Mouse (Mus musculus) lung, postnatal 10 days (tissue): ENCODE data around the gene Spns3.
A peak's percentile ranks its signal among the peaks of the same experiment; 100 is the strongest.

Experiments
- DNase-seq: peaks from one replicate; pipeline ENCODE4 v3.0.0; 2021

Gene Spns3

DNA sequence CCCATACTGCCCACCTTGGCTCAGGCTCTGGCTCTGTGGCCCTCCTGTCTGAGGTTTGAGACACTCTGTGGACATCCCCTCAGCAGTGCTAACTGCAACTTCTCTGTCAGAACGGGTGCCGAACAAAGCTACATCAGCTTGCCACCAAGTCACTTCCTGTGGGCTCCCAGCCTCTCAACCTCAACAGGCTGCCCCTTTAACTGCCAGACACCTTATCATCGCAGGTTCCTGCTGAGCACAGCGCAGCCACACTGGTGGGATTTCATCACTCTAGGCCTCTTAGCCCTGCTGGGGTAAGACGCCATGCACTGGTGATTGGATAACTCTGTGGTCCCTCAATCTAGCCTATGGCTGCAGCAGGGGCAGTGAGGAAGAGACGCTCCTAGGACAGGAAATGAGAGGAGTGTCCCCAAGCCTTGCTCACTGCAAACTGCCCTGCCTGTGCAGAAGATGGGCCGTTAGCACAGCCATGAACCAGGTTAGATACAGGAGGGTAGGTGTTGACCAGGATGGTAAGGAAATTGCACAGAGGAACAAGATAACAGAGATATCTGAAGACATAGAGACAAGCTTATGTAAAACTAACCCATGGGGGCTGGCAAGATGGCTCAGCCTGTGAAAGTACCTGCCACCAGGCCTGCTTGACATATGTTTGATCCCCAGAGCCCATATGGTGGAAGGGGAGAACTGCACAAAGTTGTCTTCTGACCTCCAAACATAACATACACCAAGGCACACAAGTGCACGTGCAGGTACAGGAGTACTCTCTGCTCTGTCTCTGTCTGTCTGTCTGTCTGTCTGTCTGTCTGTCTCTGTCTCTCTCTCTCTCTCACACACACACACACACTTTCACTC is at the start of gene Spns3:
TSS of gene Spns3 (minus strand) at position 373 of the 855 bp plus-strand sequence.
- DNase-seq = no peak

DNA sequence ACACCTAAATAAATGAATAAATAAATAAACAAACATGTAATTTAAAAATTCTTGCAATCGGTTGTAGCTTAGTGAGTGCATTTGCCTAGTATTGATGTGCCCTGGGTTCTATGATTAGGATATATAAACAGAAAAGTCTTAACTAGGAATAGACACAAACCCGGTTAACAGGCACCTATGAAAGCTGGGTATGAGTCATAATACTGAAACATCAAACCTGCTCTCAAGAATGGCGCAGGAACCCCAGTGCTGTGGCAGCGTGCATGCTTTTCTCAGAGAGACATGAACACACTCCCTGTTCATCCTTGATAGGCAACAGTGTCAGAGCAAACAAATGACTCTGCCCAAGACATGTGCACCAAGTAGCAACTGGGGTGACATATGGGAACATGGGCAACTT is 47.5 kb upstream of the Spns3 start:
- no peak for DNase-seq

DNA sequence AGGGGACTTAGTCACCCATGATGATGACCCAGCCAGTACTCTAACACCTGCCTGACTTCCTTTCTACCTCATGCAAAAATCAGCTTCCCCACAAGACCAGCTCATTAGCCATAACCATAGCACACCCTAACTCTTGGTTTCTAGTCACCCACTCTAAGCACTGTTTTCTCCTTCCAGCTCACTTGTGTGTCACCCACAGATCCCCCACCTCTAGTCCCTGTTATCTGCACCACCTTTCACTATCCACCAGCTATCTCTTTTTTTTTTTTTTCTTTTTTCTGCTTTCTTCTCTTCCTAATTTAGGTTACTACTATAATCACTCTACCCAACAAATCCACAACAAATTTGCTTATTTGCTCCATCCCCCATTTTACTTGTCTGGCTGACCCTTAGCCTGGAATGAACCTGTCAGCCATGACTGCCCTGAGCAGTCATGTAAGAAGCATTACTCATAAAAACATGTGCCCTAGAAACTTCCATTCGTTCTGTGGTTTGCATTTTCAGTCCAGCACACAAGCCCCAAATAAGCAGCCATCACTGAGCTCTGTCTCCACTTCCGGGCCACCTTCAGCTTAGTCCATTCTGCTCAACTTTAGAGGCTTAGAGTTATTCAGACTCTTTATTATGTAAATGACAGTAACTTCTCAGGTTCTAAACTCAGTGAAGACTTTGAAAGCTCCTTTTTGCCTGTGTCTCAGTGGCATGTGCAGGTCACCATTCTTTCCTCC is 44.9 kb upstream of the Spns3 start:
- no peak for DNase-seq

DNA sequence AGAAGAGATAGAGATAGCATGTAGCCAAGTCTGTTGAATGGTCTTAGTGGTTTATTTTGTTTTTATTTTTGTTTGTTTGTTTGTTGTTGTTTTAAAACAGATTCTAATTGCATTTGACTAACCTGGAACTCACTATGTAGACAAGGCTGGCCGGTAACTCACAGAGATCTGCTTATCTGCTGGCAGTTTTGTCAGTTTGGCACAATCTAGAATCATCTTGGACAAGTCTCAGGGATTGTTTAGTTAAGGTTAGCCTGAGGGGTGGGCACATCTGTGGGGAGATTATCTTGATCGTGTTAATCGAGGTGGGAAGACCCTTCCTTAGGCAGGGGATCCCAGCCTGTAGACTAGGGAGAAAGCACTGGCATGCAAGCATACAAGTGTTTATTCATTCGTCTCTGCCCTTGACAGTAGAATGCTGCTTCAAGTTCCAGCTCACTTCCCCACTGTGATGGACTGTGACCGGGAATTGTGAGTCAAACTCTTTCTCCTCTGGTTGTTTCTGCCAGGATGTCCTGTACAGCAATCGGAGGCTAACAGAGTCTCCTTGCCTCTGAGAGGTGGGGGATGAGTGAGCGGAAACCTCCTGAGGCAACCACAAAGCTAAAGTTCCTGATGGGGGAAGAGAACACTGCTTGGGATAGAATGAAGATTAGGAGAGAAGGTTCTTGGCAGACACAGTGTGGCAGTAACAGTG is 37.4 kb upstream of the Spns3 start:
- DNase-seq = peak; percentile 54

DNA sequence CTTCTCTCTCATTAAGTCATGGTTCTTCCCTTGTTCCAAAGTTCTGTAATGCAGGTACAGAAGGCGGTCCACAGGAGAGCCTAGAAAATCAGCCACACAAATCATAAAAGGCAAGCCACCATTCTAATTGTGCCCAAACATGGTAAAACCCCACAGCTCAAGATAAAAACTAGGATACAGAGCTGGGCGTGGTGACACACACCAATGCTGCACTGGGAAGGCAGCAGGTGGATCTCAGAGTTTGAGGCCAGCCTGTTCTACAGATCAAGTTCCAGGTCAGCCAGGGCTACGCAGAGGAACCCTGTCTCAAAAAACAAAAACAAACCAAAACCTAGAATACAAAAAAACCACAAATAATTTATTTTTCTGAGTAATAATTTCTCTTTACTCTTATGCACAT is 36.3 kb upstream of the Spns3 start:
- no peak for DNase-seq

DNA sequence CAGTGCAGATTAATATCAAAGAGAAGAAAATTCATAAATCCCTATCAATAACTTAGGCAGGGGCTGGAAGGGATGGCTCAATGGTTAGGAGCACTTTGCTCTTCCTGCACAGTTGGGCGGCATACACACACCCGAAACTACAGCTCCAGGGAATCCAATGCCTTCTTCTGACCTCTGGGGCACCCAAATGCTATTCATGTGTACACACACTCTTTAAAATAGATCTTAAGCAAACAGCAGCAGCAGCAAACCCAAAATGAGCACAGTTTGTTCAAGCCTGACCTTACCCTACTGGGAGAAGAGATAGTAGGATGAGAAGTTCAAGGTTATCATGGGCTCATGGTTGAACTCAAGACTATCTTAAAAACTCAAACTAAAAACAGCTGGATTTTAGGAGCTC is 32.8 kb upstream of the Spns3 start:
- no peak for DNase-seq

DNA sequence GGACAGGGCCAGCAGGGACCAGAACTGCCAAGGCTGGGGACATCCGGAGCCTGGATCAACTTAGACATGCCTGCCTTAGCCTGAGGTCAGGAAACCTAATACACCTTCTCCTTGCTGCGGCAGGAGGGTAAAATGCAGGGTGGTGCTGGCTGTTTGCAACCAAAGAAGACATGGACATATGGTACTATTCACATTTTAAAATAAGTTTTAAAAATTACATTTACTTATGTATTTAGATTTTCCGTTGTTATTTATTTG is 32.1 kb upstream of the Spns3 start:
- no peak for DNase-seq

DNA sequence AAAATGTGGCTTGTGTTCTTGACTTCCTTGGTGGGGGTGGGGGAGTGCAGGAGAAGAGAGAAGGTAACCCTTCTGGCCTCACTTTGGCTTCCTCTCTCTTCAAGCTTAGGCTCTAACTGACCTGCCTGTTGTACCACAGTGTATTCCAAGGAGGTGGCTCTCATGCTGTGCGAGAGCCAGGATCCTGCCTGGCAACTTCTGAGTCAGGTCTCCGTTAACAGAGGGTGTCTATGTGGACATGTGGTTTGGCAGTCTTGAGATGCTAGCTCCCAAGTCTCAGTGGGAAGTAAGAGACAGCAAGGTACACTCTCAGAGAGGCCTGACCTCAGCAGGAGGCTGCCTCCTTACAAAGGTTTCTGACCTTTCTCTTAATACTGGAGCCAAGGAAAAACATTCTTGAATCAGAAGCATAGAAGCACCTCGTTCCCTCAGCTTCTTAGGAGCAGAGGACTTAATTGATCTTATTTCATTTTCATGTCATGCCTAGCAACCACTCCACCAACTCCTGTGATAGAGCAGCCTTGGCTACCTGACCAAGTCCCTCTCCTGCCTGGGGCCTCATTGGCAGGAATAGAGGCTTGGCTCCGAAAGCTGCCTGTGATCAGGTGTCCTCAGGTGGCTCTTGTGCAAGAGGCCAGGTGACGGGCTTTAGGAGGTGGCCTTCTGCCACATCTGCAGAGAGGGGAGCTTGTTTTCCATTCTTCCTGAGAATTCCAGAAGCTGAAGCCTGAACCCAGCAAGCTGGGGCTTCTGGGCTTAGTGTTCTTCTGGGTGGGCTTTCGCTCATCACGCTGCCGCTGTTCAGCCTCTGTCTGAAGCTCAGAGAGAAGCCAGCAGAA is 31.5 kb upstream of the Spns3 start:
- DNase-seq = peak; percentile 52

DNA sequence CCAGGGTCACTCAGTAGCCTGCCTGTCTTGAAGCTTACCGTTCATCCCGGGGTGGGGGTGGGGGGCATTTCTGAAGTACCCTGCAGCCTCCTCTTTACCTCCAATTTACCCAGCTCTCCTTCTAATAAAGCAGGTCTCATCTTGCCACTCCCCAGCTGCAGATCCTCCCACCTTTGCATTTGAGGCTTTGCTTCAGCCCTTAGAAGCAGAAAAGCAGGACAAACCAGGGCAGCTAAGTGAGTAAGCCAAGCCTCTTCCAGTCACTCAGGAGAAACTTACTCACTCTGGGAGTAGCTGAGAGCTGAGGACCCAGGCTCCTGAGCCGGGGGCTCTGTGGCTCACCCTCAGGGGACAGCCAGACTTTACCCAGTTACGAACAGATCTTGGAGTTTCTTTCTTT is 28.2 kb upstream of the Spns3 start:
- no peak for DNase-seq

DNA sequence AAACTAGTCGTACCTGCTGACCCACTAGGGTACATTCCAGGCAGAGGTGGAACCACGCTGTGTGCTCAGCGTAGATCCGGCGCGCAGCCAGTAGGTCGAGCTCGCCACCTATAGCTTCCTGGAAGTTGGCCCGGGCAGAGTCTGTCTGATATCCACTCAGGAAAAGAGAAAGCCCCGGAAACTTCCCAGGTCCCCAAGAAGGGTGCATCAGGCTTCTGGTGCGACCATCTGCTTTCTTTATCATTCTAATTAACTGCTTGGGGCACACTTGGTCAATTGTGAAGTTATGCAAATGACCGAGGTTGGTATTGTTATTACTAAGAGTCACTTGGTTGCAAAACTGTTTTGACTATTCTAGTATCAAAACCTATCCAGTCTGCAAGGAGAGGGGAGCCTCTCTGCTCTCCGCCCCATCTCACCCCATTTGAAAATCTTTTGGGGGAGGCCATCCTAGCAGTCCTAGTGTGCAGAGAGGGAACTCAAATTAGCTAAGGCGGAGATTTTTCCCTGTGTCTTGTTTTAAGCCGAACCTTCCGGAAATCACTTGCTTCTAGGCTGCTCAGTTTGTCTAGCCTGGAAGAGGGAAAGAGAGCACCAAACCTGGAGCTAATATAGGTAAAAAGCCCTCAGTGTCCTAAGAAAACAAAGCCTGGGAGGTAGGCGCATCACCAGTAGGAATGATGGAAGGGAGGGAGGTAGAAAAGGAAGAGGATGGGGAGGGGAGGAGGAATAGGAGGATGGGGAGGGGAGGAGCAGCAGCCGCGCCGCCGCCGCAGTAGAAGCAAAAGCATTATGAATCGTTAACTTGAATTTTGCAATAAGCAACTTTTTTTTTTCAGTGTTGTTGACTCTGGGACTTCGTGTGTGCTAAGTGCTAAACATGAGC is 26.4 kb upstream of the Spns3 start:
- DNase-seq = peak; percentile 36

DNA sequence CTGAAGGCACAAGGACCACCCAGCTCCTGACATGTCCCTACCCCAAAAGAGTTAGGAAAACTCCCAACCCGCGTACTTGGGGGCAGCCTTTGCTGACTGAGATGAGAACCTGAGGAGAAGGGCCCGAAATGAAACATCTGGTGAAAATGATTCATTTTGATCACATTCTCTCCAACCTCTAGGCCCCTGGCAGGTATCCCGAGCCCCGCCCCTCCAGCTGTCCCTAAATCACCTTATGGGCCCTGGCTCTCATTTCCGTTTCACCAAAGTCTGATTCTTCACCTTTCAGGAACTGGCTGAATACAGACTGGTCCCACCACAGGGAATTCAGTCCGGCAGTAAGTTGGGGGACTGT is 25.8 kb upstream of the Spns3 start:
- no peak for DNase-seq

DNA sequence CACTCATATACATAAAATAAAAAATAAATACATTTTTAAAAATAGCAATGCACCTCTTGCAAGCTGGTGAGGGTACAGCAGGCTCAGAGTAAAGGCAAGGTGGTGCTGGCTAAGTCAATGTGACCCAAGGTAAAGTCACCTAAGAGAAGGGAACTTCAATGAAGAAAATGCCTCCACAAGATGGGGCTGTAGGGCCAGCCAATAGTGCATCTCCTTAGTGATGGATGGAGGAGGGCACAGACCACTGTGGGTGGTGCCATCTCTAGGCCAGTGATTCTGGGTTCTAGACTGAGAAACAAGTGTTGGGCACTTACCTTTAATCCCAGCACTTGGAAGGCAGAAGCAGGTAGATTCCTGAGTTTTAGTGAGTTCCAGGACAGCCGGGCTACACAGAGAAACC is 23.5 kb upstream of the Spns3 start:
- DNase-seq = peak; percentile 64

DNA sequence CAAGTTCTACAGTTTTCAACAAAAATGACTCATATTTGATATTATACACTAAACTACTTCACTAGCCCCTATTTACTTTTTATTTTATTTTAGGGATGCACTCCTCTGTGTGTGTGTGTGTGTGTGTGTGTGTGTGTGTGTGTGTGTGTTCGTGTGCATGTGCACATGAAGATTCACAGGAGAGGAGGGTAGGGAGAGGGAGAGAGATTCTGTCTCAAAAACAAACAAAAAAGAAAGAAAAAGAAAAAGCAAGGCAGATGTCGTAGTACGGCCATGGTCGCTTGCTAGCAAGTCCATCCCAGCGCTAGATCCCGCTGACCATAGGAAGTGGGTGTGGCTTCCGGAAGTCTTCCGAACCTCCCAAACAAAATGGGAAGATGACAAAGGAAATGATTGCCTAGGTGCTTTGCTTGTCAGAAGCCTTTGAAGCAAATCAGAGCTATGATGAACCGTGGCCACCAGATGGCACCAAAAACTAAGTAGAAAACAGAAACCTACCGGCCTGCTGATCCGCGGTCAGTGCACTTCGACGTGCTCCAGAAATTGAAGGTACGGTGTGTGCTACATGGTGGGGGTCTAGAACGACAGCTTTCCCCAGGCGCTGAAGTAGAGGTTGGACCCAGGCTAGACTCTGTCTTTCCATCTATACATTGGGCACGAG is 20.1 kb upstream of the Spns3 start:
- DNase-seq = peak; percentile 92

DNA sequence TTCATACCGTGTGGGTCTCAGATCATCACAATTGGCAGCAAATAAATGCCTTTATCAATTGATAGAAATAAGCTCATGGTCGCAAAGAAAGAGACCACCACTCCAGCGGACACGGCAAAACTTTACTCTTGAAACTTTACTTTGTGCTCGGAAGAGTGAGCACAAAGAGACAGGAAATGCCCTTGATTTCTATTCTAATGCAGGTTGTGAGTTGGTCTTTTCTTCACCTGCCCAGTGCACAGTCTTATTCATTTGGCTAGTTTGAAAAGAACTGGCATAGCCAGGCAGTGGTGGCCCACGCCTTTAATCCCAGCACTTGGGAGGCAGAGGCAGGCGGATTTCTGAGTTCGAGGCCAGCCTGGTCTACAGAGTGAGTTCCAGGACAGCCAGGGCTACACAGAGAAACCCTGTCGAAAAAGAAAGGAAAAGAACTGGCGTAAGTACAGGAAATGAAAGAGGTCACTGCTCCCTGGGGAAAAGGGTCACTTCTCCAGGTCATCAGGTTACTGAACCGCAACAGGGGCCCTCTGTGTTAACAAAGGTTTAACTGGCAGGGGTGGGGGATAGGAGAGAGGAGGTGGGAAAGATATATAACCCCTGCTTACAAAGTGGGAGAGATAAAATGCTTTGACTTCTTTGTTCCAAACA is 19.5 kb upstream of the Spns3 start:
- DNase-seq = no peak

DNA sequence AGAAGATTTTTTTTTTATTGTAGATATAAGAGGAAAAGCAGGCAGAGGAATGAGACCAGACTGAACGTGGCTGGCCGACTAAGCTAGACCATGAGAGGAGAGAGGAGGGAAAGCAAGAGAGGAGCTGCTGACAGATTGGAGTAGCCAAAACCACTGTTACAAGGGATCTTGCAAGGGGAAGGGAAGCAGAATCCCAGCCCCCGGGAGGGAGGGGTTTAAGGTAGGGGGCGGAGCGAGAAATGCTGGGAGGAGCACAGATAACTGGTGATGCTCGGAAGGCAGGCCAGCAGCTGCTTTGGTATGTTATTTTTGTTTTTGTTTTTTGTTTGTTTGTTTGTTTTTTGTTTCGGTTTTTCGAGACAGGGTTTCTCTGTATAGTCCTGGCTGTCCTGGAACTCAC is 18.7 kb upstream of the Spns3 start:
- DNase-seq = peak; percentile 69

DNA sequence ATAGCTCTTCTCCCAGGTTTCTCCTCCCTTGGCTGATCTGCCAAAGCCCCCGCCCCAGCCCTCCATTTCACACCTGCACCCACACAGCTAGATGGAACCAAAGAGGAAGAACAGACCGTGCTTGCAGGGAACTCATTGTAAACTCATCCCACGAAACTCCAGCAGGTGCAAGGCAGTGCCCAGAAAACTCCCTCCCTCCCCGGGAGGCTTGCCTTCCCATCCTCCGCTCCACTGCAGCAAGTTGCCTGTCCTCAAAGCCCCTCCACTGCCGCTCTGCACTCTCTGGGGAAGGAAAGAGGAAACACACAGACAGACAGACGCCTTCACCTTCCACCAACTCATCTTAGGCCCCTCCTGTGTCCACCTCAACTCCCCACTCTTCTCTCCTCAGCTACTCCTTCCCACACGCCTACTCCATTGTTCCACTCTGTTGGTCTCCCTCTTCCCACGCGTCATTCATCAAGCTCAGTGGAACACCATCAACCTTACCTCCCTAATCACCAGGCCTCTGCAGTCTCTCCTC is 16.6 kb upstream of the Spns3 start:
- no peak for DNase-seq

DNA sequence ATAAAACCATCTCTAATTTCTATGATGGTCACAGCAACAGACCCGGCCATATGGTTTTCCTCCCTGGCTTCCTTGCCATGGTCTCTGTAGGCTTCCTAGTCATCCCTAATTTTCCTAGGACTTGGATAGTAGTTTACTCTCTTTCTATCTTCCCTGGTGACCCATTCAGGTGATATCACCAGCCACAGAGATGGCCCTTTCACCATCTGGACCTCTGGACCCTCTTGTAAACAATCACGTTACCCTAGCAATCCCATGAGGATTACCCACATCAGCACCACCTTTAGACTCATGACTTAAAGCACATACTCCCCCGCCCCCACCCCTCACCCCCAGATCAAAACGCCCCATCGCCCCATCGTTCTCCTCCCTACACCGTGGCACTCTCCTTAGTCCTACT is 16.0 kb upstream of the Spns3 start:
- DNase-seq = no peak

DNA sequence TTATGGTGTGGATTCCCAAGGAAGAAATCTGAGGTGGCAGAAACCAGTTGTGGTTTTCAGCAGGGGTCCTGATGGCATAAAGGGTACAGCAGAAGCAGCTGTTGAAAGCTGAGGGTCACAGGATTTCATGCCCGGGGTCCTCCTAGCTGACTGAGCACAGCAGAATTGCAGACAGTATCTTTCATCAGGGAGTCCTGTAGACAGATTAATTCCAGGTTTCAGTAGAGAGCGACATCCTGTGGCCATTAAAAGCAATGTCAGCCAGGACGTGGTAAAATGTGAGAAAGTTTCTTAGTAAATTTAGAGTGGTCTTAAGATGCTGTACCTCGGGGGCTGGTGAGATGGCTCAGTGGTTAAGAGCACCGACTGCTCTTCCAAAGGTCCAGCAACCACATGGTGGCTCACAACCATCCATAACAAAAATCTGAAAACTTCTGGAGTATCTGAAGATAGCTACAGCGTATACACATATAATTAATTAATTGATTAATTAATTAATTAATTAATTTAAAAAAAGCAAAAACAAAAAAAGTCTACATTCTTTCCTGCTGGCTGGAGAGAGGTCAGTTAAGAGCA is 14.0 kb upstream of the Spns3 start:
- DNase-seq = peak; percentile 53

DNA sequence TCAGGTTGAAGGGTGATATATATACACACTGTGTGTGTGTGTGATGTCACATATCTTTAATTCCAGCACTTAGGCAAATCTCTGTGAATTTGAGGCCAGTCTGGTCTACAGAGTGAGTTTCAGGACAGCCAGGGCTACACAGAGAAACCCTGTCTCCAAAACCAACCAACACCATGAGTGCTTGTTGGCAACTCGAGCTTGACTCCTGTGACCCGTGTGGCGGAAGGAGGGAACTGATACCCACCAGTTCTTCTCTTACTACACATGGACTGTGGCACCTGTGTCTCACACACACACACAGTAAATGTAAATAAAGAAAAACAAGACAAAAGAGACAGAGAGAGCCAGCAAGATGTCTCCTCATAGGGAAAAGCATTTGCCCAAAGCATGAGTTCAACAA is 10.4 kb upstream of the Spns3 start:
- no peak for DNase-seq

DNA sequence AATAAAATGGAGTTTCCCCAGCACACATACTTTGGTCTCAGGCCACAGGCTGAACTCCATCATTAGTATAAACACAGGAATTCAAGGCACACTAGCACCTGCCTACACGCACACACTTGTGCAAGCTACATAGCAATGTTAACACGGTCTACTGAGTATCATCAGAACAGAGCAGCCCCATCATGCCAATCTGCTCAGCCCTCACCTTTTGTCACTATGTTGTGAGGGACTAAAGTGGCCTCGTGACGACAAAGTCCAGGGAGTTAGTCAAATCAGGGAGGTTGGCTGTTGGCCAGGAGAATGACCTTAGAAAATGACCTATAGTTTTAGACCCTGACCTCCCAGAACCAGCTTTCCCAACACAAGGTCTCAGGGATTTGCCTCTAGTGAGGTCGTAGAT is 7.8 kb upstream of the Spns3 start:
- no peak for DNase-seq

DNA sequence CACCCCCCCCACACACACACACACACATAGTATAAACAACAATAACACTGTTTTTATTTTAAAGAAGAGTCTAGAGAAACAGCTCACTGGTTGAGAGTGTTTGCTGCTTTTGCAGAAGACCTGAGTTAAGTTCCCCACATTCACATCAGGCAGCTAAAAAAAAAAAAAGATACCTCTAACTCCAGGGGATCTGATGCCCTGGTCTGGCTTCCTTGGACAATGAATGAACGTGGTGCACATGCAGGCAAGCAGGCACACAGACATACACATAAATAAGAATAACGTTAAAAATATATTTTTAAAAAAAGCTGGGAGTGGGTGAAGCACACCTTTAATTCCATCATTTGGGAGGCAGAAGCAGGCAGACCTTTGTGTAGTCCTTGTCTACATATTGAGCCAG is 6.6 kb upstream of the Spns3 start:
- DNase-seq = no peak
